Mouse (Mus musculus) midbrain, embryonic 12.5 days (tissue): Measurements from ENCODE around the gene Pes1. TPM values are rescaled to one million over a fixed set of nuclear protein-coding genes. Genes with fewer than 3 reads are reported as not detected.
"Not testable (repeated sequence)": the region's sequence is repeated elsewhere in the genome, so short reads cannot be mapped to it uniquely, and the experiment has no call there.

Experiments
- ATAC-seq: fragments of 200-750 bp; cut with Nextera tagmentation; 2 replicates; pipeline ENCODE4 v1.8.0; 2017; ENCODE audit warnings: low read depth, moderate TSS enrichment, moderate library complexity; ENCODE audit not compliant: low FRiP score
- H3K27ac ChIP-seq: fragments of 300-500 bp; sonication (generic); replicated peaks from 2 replicates; pipeline ENCODE4 v1.5.1; 2016; ENCODE audit warnings: mild to moderate bottlenecking
- H3K27me3 ChIP-seq: fragments of 300-500 bp; sonication (generic); 2 replicates; pipeline ENCODE4 v1.6.1; 2016; ENCODE audit warnings: mild to moderate bottlenecking
- H3K36me3 ChIP-seq: fragments of 300-500 bp; sonication (generic); 2 replicates; pipeline ENCODE4 v1.6.1; 2016
- H3K4me1 ChIP-seq: fragments of 300-500 bp; sonication (generic); 2 replicates; pipeline ENCODE4 v1.6.1; 2016
- H3K4me2 ChIP-seq: fragments of 300-500 bp; sonication (generic); replicated peaks from 2 replicates; pipeline ENCODE4 v1.6.1; 2016; ENCODE audit warnings: mild to moderate bottlenecking, moderate library complexity
- H3K4me3 ChIP-seq: fragments of 300-500 bp; sonication (generic); 2 replicates; pipeline ENCODE4 v1.5.1; 2016; ENCODE audit warnings: mild to moderate bottlenecking
- H3K9ac ChIP-seq: fragments of 300-500 bp; sonication (generic); replicated peaks from 2 replicates; pipeline ENCODE4 v1.6.1; 2016; ENCODE audit warnings: mild to moderate bottlenecking, moderate library complexity
- H3K9me3 ChIP-seq: fragments of 300-500 bp; sonication (generic); 2 replicates; pipeline ENCODE4 v1.6.1; 2016; ENCODE audit warnings: mild to moderate bottlenecking
- WGBS: fragments of 180-500 bp; shearing (Covaris S2); methylation state at CpG from one replicate; pipeline ENCODE4 v1.1.7; 2016; 5-methylcytosine and 5-hydroxymethylcytosine counted together
- polyA plus RNA-seq: library from polyadenylated mRNA; unstranded; fragments of >200 nt; fragmentation: Nextera tagmentation; extraction: Ambion mirVana; gene quantifications from 2 replicates; pipeline ENCODE4 v1.2.1, GENCODE M21; 2016

The Pes1 gene
- polyA plus RNA-seq, 1 experiment from 2014 or later, result 75.3 TPM

GRCm38 (mm10) chr11:3993132-3993531 lies 29.4 kb downstream of the Pes1 start:
- Histone ChIP-seq H3K4me2 (no peak overlapping the region), H3K27ac (no peak overlapping the region), H3K36me3 (no peaks in the 10 kb centered on the region), H3K9me3 (no peaks in the 10 kb centered on the region), H3K4me1 (peaks cover 3% of the 10 kb centered on the region; the same call in 1 of the 2 replicates), H3K9ac (no peak overlapping the region), H3K4me3 (no peak overlapping the region), H3K27me3 (peaks cover 23% of the 10 kb centered on the region)
- 80% methylated on average over 6 of the region's 6 CpGs for WGBS
- ATAC-seq, result no peak

- WGBS, result 79% methylated on average over 6 of the region's 6 CpGs
- ATAC-seq, result no peak
- Histone ChIP-seq H3K9ac (no peak overlapping the region), H3K36me3 (no peaks in the 10 kb centered on the region), H3K4me3 (no peak overlapping the region), H3K27me3 (peaks cover 31% of the 10 kb centered on the region), H3K27ac (no peak overlapping the region), H3K4me2 (no peak overlapping the region), H3K4me1 (peaks cover 10% of the 10 kb centered on the region), H3K9me3 (no peaks in the 10 kb centered on the region)
Observed at GRCm38 (mm10) chr11:3993914-3994313, 30.1 kb downstream of the Pes1 start.

GRCm38 (mm10) chr11:3995511-3995910 lies 31.7 kb downstream of the Pes1 start:
- H3K27me3 ChIP-seq, result peaks cover 46% of the 10 kb centered on the region
- peaks cover 11% of the 10 kb centered on the region for H3K4me1 ChIP-seq
- no peak for ATAC-seq
- WGBS, result 87% methylated on average over 5 of the region's 5 CpGs
- no peak overlapping the region for H3K27ac ChIP-seq
- H3K4me2 ChIP-seq, result no peak overlapping the region
- H3K36me3 ChIP-seq, result no peaks in the 10 kb centered on the region
- H3K4me3 ChIP-seq, result no peak overlapping the region
- H3K9ac ChIP-seq, result no peak overlapping the region
- H3K9me3 ChIP-seq, result no peaks in the 10 kb centered on the region

- Histone ChIP-seq H3K27ac (no peak overlapping the region), H3K4me3 (no peak overlapping the region), H3K9ac (no peak overlapping the region), H3K27me3 (peaks cover 50% of the 10 kb centered on the region), H3K36me3 (no peaks in the 10 kb centered on the region), H3K4me1 (peaks cover 11% of the 10 kb centered on the region), H3K4me2 (no peak overlapping the region), H3K9me3 (no peaks in the 10 kb centered on the region)
- 92% methylated on average over 3 of the region's 3 CpGs for WGBS
- no peak for ATAC-seq
Observed at GRCm38 (mm10) chr11:3996840-3997239, 33.1 kb downstream of the Pes1 start.

- no peak for ATAC-seq
- WGBS, result 7% methylated on average over 66 of the region's 66 CpGs
- H3K4me1 ChIP-seq, result peaks cover 11% of the 10 kb centered on the region
Observed at GRCm38 (mm10) chr11:3997978-3998720, 34.4 kb downstream of the Pes1 start.

GRCm38 (mm10) chr11:3999547-3999946 lies 35.8 kb downstream of the Pes1 start:
- H3K4me1 ChIP-seq, result peaks cover 11% of the 10 kb centered on the region
- H3K4me3 ChIP-seq, result no peak overlapping the region
- no peak overlapping the region for H3K27ac ChIP-seq
- WGBS, result 77% methylated on average over 5 of the region's 5 CpGs
- H3K9ac ChIP-seq, result no peak overlapping the region
- no peak overlapping the region for H3K4me2 ChIP-seq
- no peaks in the 10 kb centered on the region for H3K9me3 ChIP-seq
- H3K27me3 ChIP-seq, result peaks cover 50% of the 10 kb centered on the region
- H3K36me3 ChIP-seq, result no peaks in the 10 kb centered on the region
- ATAC-seq, result no peak

More at GRCm38 (mm10) chr11:3997978-3998720, 34.4 kb downstream of the Pes1 start:
- peak overlapping the region; percentile 29 for H3K4me3 ChIP-seq
- peak overlapping the region; percentile 46 for H3K4me2 ChIP-seq
- H3K9ac ChIP-seq, result no peak overlapping the region
- H3K27me3 ChIP-seq, result peaks cover 50% of the 10 kb centered on the region
- no peaks in the 10 kb centered on the region for H3K36me3 ChIP-seq
- H3K27ac ChIP-seq, result no peak overlapping the region
- no peaks in the 10 kb centered on the region for H3K9me3 ChIP-seq

GRCm38 (mm10) chr11:4001603-4002002 lies 37.8 kb downstream of the Pes1 start:
- WGBS, result 9% methylated on average over 5 of the region's 5 CpGs
- ATAC-seq, result no peak
- H3K4me2 ChIP-seq, result no peak overlapping the region

GRCm38 (mm10) chr11:4005220-4005805 lies 41.5 kb downstream of the Pes1 start:
- Histone ChIP-seq H3K9me3 (no peaks in the 10 kb centered on the region), H3K27ac (no peak overlapping the region), H3K4me1 (no peaks in the 10 kb centered on the region), H3K9ac (no peak overlapping the region), H3K4me3 (no peak overlapping the region), H3K27me3 (peaks cover 6% of the 10 kb centered on the region), H3K36me3 (no peaks in the 10 kb centered on the region), H3K4me2 (no peak overlapping the region)
- WGBS, result 68% methylated on average over 5 of the region's 5 CpGs
- ATAC-seq, result no peak

More at GRCm38 (mm10) chr11:4001603-4002002, 37.8 kb downstream of the Pes1 start:
- H3K4me3 ChIP-seq, result no peak overlapping the region
- peaks cover 11% of the 10 kb centered on the region for H3K4me1 ChIP-seq
- no peak overlapping the region for H3K27ac ChIP-seq
- H3K27me3 ChIP-seq, result peaks cover 43% of the 10 kb centered on the region
- no peaks in the 10 kb centered on the region for H3K9me3 ChIP-seq
- no peak overlapping the region for H3K9ac ChIP-seq
- H3K36me3 ChIP-seq, result no peaks in the 10 kb centered on the region

- 89% methylated on average over 3 of the region's 3 CpGs for whole genome bisulfite sequencing
- Histone ChIP-seq H3K9ac (no peak overlapping the region), H3K4me2 (no peak overlapping the region), H3K27me3 (no peaks in the 10 kb centered on the region), H3K27ac (no peak overlapping the region), H3K36me3 (no peaks in the 10 kb centered on the region), H3K4me1 (no peaks in the 10 kb centered on the region), H3K4me3 (no peak overlapping the region), H3K9me3 (no peaks in the 10 kb centered on the region)
- no peak for ATAC-seq
Observed at GRCm38 (mm10) chr11:4006462-4006861, 42.7 kb downstream of the Pes1 start.

- no peaks in the 10 kb centered on the region for H3K27me3 ChIP-seq
Observed at GRCm38 (mm10) chr11:4012616-4013015, 48.8 kb downstream of the Pes1 start.

GRCm38 (mm10) chr11:4015796-4016195 lies 52.0 kb downstream of the Pes1 start:
- not testable (repeated sequence) for H3K36me3 ChIP-seq, H3K4me1 ChIP-seq, H3K27ac ChIP-seq, H3K9me3 ChIP-seq, H3K4me2 ChIP-seq, H3K4me3 ChIP-seq, ATAC-seq, H3K9ac ChIP-seq, H3K27me3 ChIP-seq
- 90% methylated on average over 14 of the region's 14 CpGs for WGBS

More at GRCm38 (mm10) chr11:4012616-4013015, 48.8 kb downstream of the Pes1 start:
- 48% methylated on average over 1 of the region's 1 CpGs for WGBS
- H3K4me3 ChIP-seq, result no peak overlapping the region
- no peak overlapping the region for H3K4me2 ChIP-seq
- H3K4me1 ChIP-seq, result no peaks in the 10 kb centered on the region
- no peak for ATAC-seq
- H3K9ac ChIP-seq, result no peak overlapping the region
- peaks cover 3% of the 10 kb centered on the region; the same call in 1 of the 2 replicates for H3K9me3 ChIP-seq
- H3K27ac ChIP-seq, result no peak overlapping the region
- H3K36me3 ChIP-seq, result 0 out of 2 replicates have a peak, but pooled peaks cover 2% of the 10 kb centered on the region

GRCm38 (mm10) chr11:4022111-4022510 lies 58.3 kb downstream of the Pes1 start:
- H3K4me3 ChIP-seq, H3K36me3 ChIP-seq, H3K27me3 ChIP-seq, H3K4me1 ChIP-seq, ATAC-seq, H3K4me2 ChIP-seq, H3K9ac ChIP-seq, H3K9me3 ChIP-seq, H3K27ac ChIP-seq: not testable (repeated sequence)
- WGBS, result 88% methylated on average over 13 of the region's 13 CpGs
